Mouse (Mus musculus) cerebral cortex, adult 2 months (tissue): Measurements from ENCODE around the gene Hes5.

Experiments used
- WGBS: fragments of 180-500 bp; shearing (Covaris S2); methylation state at CpG from one replicate; pipeline ENCODE4 v1.1.7; 2018; 5-methylcytosine and 5-hydroxymethylcytosine counted together

Gene Hes5

DNA sequence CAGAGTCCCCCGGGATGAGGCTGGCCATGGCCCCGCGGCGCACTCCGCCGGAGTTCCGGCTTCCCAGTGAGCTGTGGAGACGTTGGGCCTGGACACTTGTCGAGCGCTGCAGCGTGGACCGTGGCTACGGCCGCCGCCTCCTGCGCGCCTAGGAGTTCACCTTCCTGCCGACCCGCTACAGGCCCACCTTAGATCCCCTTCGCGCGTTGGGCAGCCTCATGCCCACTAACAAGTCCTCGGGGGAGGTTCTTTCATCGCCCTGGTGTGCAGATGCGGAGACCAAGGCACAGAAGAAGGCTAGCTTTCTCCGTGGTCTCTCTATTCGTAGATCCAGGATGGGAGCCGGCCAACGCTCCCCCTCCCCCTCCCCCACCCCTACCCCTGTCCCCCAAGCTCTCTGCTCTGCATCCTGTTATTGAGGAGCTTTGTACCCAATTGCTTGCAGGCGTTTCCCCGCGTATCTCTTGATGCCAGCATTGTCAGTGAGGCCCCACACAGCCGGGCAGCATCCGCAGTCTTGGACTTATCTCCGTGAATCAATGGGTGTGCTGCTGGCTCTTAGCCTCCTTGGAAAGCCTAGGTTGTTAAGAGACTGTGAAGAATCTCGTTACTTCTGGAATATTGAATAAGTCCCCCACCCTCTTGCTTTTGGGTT is 4.0 kb downstream of the Hes5 start:
- under 1% methylated on average over 35 of the region's 36 CpGs for WGBS

- WGBS: 26% methylated on average over 3 of the region's 3 CpGs
Measured at GRCm38 (mm10) chr4:154965856-154966255, 5.1 kb downstream of the Hes5 start.

GRCm38 (mm10) chr4:154967173-154967572 is 6.5 kb downstream of the Hes5 start:
- 58% methylated on average over 5 of the region's 5 CpGs for WGBS

GRCm38 (mm10) chr4:154972546-154972945 is 11.8 kb downstream of the Hes5 start:
- WGBS: 93% methylated on average over 12 of the region's 12 CpGs

DNA sequence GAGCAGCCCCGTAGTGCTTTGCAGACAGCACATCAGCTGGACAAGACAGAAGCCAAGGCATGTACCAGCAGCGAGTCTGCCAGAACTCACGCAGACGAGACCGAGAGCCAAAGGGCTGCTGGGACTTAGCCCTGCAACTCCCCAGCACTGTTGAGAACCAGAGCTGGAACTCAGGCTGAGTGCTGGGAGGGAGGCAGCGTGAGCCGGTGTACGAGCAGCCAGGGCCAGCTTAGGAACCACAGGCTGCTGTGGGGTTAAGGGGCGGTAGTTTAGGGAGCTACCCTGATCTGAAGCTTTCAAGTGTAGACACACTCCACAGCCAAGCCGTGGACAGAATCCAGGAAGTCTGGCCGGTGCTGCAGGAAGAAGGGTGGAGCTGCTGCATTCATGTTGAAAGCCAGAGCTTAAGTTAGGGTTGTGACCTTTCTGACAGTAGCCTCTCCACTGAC is 13.5 kb downstream of the Hes5 start:
- WGBS: 73% methylated on average over 11 of the region's 11 CpGs

- 94% methylated on average over 4 of the region's 4 CpGs for WGBS
Measured at GRCm38 (mm10) chr4:154980110-154980509, 19.4 kb downstream of the Hes5 start.

DNA sequence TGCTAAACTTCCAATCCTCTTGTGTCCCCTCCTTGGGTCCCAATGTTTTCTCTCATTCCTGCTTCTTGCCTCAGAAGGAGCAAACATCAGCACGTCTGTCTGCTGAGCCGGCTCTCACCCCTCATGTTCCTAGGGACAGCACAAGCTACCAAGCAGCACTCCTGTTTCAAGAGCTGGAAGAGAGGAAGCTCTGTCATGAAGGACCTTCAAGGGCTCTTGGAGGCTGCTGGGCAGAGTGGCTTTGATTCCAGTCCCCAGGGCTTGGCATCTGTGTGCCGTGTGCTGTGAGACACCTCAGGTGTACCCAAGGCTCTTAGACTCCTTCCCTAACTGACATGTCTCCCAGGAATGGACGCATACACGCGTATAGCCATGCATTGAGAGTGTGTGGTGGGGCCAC is 20.4 kb downstream of the Hes5 start:
- 68% methylated on average over 6 of the region's 6 CpGs for WGBS

DNA sequence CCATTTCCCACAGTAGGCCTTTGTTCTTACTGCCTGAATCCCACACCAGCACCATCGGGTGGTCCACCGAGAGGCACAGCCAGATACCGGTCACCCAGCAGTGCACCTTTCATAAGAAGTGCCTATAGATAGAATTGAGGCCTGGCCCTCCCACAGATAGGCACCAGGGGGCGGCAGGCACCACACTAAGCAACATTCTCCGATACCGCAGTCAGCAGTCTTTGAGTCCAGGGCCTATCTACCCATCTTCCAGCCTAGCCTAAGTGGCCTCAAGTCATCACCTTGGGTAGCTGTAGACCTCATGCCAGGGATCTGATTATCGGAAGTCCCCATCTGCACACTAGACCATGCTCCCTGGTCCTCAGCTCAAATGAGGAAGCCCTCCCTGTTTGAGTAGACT is 20.8 kb downstream of the Hes5 start:
- WGBS: 18% methylated on average over 7 of the region's 7 CpGs

GRCm38 (mm10) chr4:154982247-154983120 is 21.8 kb downstream of the Hes5 start:
- 83% methylated on average over 18 of the region's 19 CpGs for WGBS

DNA sequence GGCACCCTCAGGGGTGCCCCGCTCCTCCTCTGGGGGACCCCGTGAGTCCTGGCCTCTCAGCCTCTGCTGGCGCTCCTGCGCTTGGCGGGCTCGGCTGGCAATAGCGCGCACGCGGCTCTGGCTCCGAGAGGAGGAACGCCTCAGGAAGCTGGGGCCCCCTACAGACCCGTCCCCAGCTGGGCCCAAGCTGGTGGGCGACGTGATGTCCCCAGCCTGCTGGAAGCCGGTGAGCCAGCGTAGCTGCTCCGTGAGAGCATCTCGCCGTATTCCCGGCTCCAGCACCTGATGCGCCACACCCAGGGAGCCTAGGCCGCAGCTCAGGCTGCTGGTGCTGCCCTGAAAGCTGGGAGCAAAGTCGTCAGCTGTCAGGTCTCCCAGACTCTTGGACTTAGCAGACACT is 23.0 kb downstream of the Hes5 start:
- WGBS: 60% methylated on average over 24 of the region's 24 CpGs

- WGBS: 85% methylated on average over 5 of the region's 5 CpGs
Measured at GRCm38 (mm10) chr4:154985151-154985777, 24.5 kb downstream of the Hes5 start.

DNA sequence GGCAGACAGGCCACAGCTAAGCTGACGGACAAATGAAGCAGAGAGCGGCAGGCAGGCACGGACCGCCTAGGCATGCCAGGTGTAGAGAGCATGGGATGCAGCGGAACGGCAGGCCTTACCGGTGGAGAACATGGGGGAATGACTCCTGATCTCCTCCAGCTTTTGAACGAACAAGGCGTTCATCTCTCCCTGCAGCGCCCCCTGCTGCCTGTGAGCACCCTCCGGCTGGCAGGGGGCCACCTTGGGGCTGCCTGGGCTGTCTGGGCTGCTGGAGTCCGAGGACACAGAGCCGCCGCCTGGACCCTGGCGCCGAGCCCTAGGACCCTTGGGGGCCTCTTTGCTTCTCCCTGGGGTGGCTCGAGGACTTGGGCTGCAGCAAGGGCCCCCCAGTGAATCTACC is 25.4 kb downstream of the Hes5 start:
- WGBS: 36% methylated on average over 17 of the region's 17 CpGs

DNA sequence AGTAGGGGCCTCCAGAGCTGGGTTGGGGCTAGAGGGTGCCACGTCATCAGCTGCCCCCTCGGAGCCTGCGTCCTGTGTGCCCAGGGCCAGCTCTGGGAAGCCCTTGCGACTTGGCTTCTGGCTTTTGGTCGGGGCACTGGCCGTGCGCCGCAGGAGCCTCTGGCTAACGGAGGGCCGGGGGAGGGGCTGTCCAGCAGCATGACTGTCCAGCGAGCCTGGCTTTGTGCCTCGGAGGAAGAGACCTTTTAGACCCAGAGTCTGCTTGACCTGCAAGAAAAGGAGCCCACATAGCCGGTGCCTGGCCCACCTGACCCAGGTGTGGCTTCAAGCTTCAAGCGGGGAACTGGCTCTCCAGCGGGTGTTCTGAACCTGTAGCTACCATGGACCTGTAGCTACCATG is 26.0 kb downstream of the Hes5 start:
- 85% methylated on average over 15 of the region's 15 CpGs for WGBS

GRCm38 (mm10) chr4:154994876-154995275 is 34.2 kb downstream of the Hes5 start:
- 59% methylated on average over 4 of the region's 4 CpGs for WGBS

GRCm38 (mm10) chr4:154996572-154997154 is 35.9 kb downstream of the Hes5 start:
- WGBS: 50% methylated on average over 8 of the region's 8 CpGs

- whole genome bisulfite sequencing: 78% methylated on average over 5 of the region's 5 CpGs
Measured at GRCm38 (mm10) chr4:154999379-154999778, 38.7 kb downstream of the Hes5 start.

GRCm38 (mm10) chr4:155005278-155005677 is 44.6 kb downstream of the Hes5 start:
- WGBS: 53% methylated on average over 3 of the region's 3 CpGs

- WGBS: 82% methylated on average over 10 of the region's 10 CpGs
Measured at GRCm38 (mm10) chr4:155006296-155006695, 45.6 kb downstream of the Hes5 start.

- WGBS: 91% methylated on average over 3 of the region's 3 CpGs
Measured at GRCm38 (mm10) chr4:155007641-155008040, 46.9 kb downstream of the Hes5 start.

- WGBS: 83% methylated on average over 3 of the region's 3 CpGs
Measured at GRCm38 (mm10) chr4:155009216-155009615, 48.5 kb downstream of the Hes5 start.

GRCm38 (mm10) chr4:155010870-155011269 is 50.1 kb downstream of the Hes5 start:
- 53% methylated on average over 5 of the region's 5 CpGs for WGBS
